Mouse (Mus musculus) thymus, adult 2 months (tissue): Measurements from ENCODE around the gene Ttc17. TPM values are rescaled to one million over a fixed set of nuclear protein-coding genes. Genes with fewer than 3 reads are reported as not detected.

Source experiments
- DNase-seq: peaks from one replicate; pipeline ENCODE4 v3.0.0; 2021
- H3K27ac ChIP-seq: fragments of 200-500 bp; 2 replicates; pipeline ENCODE4 v1.5.1; 2012; ENCODE audit warnings: low read length, control low read depth; ENCODE audit not compliant: control insufficient read depth, insufficient read depth
- H3K27me3 ChIP-seq: fragments of 200-500 bp; 2 replicates; pipeline ENCODE4 v1.6.1; 2012; ENCODE audit warnings: mild to moderate bottlenecking, low read length, moderate library complexity, mixed read lengths; ENCODE audit not compliant: control insufficient read depth, insufficient read depth
- H3K36me3 ChIP-seq: fragments of 200-500 bp; 2 replicates; pipeline ENCODE4 v1.6.1; 2012; ENCODE audit warnings: mild to moderate bottlenecking, low read length, moderate library complexity; ENCODE audit not compliant: control insufficient read depth, insufficient read depth
- H3K4me1 ChIP-seq: fragments of 200-500 bp; replicated peaks from 2 replicates; pipeline ENCODE4 v1.6.1; 2012; ENCODE audit warnings: low read length; ENCODE audit not compliant: control insufficient read depth, insufficient read depth
- H3K4me3 ChIP-seq: fragments of 200-500 bp; 2 replicates; pipeline ENCODE4 v1.5.1; 2012; ENCODE audit warnings: mild to moderate bottlenecking, low read length, control low read depth, moderate library complexity; ENCODE audit not compliant: control insufficient read depth, insufficient read depth
- CTCF ChIP-seq: fragments of 200-500 bp; IDR thresholded peaks from 2 replicates; pipeline ENCODE4 v1.5.1; 2012; ENCODE audit warnings: mild to moderate bottlenecking, control low read depth, low read length, moderate library complexity, borderline replicate concordance; ENCODE audit not compliant: control insufficient read depth, poor library complexity, insufficient read depth; ENCODE audit errors: extremely low read depth
- POLR2A ChIP-seq: fragments of 200-500 bp; IDR thresholded peaks from 2 replicates; pipeline ENCODE4 v1.6.1; 2012; ENCODE audit warnings: mild to moderate bottlenecking, low read length, control low read depth, moderate library complexity; ENCODE audit not compliant: control insufficient read depth, poor library complexity, insufficient read depth; ENCODE audit errors: extremely low read depth
- WGBS: fragments of 180-500 bp; shearing (Covaris S2); methylation state at CpG from one replicate; pipeline ENCODE4 v1.1.7; 2018; 5-methylcytosine and 5-hydroxymethylcytosine counted together
- polyA plus RNA-seq: library from polyadenylated mRNA; depleted of rRNA; stranded (reverse); fragments of >200 nt; gene quantifications from 2 replicates; pipeline ENCODE4 v1.2.3, GENCODE M21; 2012

Ttc17 gene
- polyA plus RNA-seq, 1 experiment: 23.4 TPM

DNA sequence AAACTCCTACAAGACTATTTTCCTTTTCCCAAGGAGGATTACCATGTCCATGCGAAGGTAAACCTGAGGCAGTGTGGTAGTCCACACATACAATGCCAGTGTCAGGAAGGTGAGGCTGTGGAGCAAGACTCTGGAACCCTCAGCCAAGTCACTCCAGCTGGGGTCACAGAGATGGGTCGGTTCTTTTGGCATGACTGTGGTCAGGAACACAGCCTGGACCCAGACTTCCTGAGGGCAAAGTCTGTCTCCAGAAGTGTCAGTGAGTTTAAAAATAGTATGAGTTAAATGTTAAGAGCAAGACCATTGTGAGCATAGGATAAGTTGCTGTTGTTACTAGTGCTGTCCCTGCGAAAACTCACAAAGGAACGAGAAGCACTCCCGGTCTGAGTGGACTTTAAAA is 59.7 kb downstream of the Ttc17 start:
- WGBS: 94% methylated on average over 5 of the region's 5 CpGs
- Histone ChIP-seq H3K4me1 (no peaks in the 10 kb centered on the region), H3K27me3 (no peaks in the 10 kb centered on the region), H3K36me3 (peaks cover 6% of the 10 kb centered on the region), H3K27ac (no peak overlapping the region), H3K4me3 (no peak overlapping the region)
- TF ChIP-seq POLR2A (no peak), CTCF (no peak)
- DNase-seq: no peak

GRCm38 (mm10) chr2:94344624-94345023 is 61.9 kb downstream of the Ttc17 start:
- Histone ChIP-seq H3K27me3 (no peaks in the 10 kb centered on the region), H3K27ac (no peak overlapping the region), H3K4me3 (no peak overlapping the region), H3K4me1 (no peaks in the 10 kb centered on the region), H3K36me3 (peaks cover 13% of the 10 kb centered on the region)
- DNase-seq: no peak
- TF ChIP-seq POLR2A (no peak), CTCF (no peak)
- WGBS: 98% methylated on average over 4 of the region's 4 CpGs

DNA sequence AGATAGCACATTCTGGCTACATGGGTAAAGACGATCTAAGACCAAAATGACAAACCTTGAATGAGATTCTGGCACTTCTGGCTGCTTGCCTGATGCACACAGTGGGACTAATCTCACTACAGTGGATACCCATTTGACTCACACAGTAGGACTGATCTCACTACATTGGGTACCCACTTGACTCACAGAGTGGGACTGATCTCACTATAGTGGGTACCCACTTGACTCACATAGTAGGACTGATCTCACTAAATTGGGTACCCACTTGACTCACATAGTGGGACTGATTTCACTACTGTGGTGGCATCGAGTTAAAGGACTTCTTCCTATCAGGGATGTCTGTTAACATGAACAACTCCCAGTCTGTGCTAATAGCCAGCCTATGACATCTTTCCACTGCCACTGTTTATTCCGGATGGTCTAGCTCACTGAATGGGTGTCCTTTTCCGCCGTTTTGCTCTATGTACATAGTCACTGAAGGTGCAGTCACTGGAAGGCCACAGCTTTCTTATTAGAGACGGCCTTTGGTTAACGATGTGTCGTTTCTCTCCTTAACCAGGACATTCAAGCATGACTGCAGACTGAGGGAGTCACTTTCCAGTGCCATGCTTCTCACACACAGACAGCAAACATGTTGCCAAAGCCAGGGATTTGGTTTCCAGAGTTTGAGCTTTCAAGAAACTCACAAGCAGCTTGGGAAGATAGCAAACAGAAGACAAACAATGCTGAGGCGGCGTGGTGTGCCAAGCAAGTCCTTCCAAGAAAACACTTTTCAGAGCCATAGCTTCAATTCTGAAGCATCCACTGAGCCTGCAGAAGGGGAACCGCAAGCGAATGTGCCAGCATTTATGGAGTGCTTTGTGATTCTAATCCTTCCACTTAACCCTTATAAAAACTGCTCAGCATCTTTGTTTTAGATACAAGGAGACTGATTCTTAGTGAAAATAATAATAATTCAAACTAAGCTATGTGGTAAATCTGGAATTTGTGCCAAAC is 62.9 kb downstream of the Ttc17 start:
- peaks cover 19% of the 10 kb centered on the region for H3K36me3 ChIP-seq
- no peak overlapping the region for H3K27ac ChIP-seq
- no peaks in the 10 kb centered on the region for H3K4me1 ChIP-seq
- no peaks in the 10 kb centered on the region for H3K27me3 ChIP-seq
- WGBS: 97% methylated on average over 12 of the region's 12 CpGs
- DNase-seq: no peak
- no peak for TF ChIP-seq POLR2A
- no peak for TF ChIP-seq CTCF
- no peak overlapping the region for H3K4me3 ChIP-seq

DNA sequence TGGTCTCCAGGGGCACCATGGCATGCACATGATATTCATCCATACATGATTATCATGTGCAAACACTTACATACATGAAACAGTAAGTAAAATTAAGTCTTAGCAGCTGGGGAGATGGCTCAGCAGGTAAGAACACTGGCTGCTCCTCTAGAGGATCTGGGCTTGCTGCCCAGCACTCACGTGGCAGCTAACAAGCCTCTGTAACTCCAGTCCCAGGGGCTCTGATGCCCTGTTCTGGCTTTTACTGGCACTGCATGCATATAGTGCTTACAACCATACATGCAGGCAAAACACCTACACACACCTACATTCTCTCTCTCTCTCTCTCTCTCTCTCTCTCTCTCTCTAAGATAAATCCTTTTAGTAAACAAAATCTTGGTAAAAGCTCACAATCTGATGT is 65.7 kb downstream of the Ttc17 start:
- no peak for DNase-seq
- H3K27ac ChIP-seq: no peak overlapping the region

DNA sequence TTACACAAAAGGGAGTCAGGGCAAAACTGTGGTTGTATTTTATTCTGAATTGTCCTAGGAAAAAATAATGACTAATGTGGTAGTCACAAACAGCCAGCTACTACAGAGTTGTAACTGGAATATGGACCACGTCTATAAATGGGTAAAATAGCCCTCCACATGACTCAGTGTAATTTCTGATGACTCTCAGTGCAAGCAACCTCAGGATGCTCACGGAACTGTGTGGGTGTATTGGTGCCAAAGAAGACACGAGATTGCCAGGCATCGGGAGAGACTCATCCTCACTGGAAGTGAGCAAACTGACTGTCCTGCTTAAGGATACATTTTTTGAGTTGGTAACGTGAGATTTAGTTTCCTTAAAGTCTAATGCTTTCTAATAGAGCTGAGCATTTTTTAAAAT is 67.0 kb downstream of the Ttc17 start:
- Histone ChIP-seq H3K4me3 (no peak overlapping the region), H3K36me3 (peaks cover 29% of the 10 kb centered on the region), H3K4me1 (no peaks in the 10 kb centered on the region), H3K27ac (no peak overlapping the region), H3K27me3 (no peaks in the 10 kb centered on the region)
- WGBS: 93% methylated on average over 5 of the region's 5 CpGs
- TF ChIP-seq CTCF: no peak
- no peak for TF ChIP-seq POLR2A
- DNase-seq: no peak

More for the DNA sequence above, 65.7 kb downstream of the Ttc17 start:
- TF ChIP-seq CTCF: no peak
- TF ChIP-seq POLR2A: no peak
- Histone ChIP-seq H3K4me3 (no peak overlapping the region), H3K27me3 (no peaks in the 10 kb centered on the region), H3K36me3 (peaks cover 25% of the 10 kb centered on the region), H3K4me1 (no peaks in the 10 kb centered on the region)
- 88% methylated on average over 1 of the region's 1 CpGs for whole genome bisulfite sequencing

GRCm38 (mm10) chr2:94336336-94336735 is 70.2 kb downstream of the Ttc17 start:
- WGBS: 99% methylated on average over 9 of the region's 9 CpGs
- H3K27me3 ChIP-seq: no peaks in the 10 kb centered on the region
- no peak for TF ChIP-seq CTCF
- no peak for TF ChIP-seq POLR2A
- H3K4me3 ChIP-seq: no peak overlapping the region
- no peak for DNase-seq
- peaks cover 35% of the 10 kb centered on the region for H3K36me3 ChIP-seq
- H3K27ac ChIP-seq: no peak overlapping the region
- H3K4me1 ChIP-seq: no peaks in the 10 kb centered on the region

GRCm38 (mm10) chr2:94334742-94335046 is 71.8 kb downstream of the Ttc17 start:
- H3K27me3 ChIP-seq: no peaks in the 10 kb centered on the region
- TF ChIP-seq CTCF (no peak), POLR2A (no peak)
- peaks cover 38% of the 10 kb centered on the region for H3K36me3 ChIP-seq
- H3K4me1 ChIP-seq: no peaks in the 10 kb centered on the region
- no peak for DNase-seq
- H3K27ac ChIP-seq: no peak overlapping the region
- 90% methylated on average over 2 of the region's 2 CpGs for WGBS
- no peak overlapping the region for H3K4me3 ChIP-seq
